Comparison of ENCODE assay signal across 7 mouse cellular contexts in genomic region chr11:78261380-78262352, GRCm38 (mm10). TPM values are rescaled to one million over a fixed set of nuclear protein-coding genes. Genes with fewer than 3 reads are reported as not detected.
DNase-seq lines count a peak whose midpoint lies in the region; ATAC-seq lines count a peak whose summit lies in the region.

Gene 2610507B11Rik (plus strand): TSS chr11:78261752.

- no peaks in the 10 kb centered on the region for H3K4me1 ChIP-seq in intestine, embryonic 15.5 days (replicated peaks)
- H3K4me1 ChIP-seq in midbrain, embryonic 10.5 days = peaks cover 14% of the 10 kb centered on the region

- 0 out of 2 replicates have a peak, but pooled peaks cover 3% of the 10 kb centered on the region for H3K27me3 ChIP-seq in intestine, embryonic 15.5 days (replicated peaks)
- H3K27me3 ChIP-seq in midbrain, embryonic 10.5 days (ENCODE audit: low read depth, poor library complexity, severe bottlenecking) = peaks cover 19% of the 10 kb centered on the region

- H3K4me3 ChIP-seq in intestine, embryonic 15.5 days (replicated peaks) = peak within 1 kb of the TSS; percentile 93
- peak within 1 kb of the TSS; percentile 93 for H3K4me3 ChIP-seq in midbrain, embryonic 10.5 days

- under 1% methylated on average over 115 of the region's 115 CpGs for WGBS in intestine, embryonic 15.5 days
- WGBS in midbrain, embryonic 10.5 days = under 1% methylated on average over 99 of the region's 115 CpGs

- peaks cover 17% of the 10 kb centered on the region for H3K36me3 ChIP-seq in intestine, embryonic 15.5 days
- H3K36me3 ChIP-seq in midbrain, embryonic 10.5 days = peaks cover 36% of the 10 kb centered on the region

- peak within 1 kb of the TSS; percentile 63 for H3K4me2 ChIP-seq in intestine, embryonic 15.5 days (replicated peaks)

- DNase-seq in adrenal gland, adult 18-20 months (ENCODE audit: low spot score in 2 of 2) = peak; percentile 88 to 92
- DNase-seq in embryo, embryonic 11 days = peak; percentile 98
- DNase-seq in gastrocnemius, postnatal 36 days = peak; percentile 86 to 90
- DNase-seq in left cerebral cortex, postnatal 25 days (ENCODE audit: low spot score in 2 of 2) = peak; percentile 89 to 92
- peak; percentile 93 for DNase-seq in midbrain, embryonic 10.5 days (ENCODE audit: low spot score)
- DNase-seq in right cerebral cortex, postnatal 4 days = peak; percentile 93

- H3K9ac ChIP-seq in intestine, embryonic 15.5 days = peak within 1 kb of the TSS; percentile 91

- peak within 1 kb of the TSS; percentile 83 for H3K27ac ChIP-seq in intestine, embryonic 15.5 days
- H3K27ac ChIP-seq in midbrain, embryonic 10.5 days (replicated peaks) = peak within 1 kb of the TSS; percentile 95

- intact Hi-C loops in gastrocnemius, postnatal 36 days (cut with DNase I) = no loop called here
- intact Hi-C loops in left cerebral cortex, postnatal 25 days (cut with DNase I) = loop anchor here (2.0 to 5.0 kb wide), 2 partner anchors 15 to 86 kb away; no protein-coding TSS in a partner anchor

- ATAC-seq in intestine, embryonic 15.5 days = peak; percentile 97

- H3K9me3 ChIP-seq in intestine, embryonic 15.5 days = no peaks in the 10 kb centered on the region
- H3K9me3 ChIP-seq in midbrain, embryonic 10.5 days (replicated peaks) = no peaks in the 10 kb centered on the region

RNA-seq across cellular contexts. Expression of gene 2610507B11Rik, which starts in this region (rescaled TPM):
- 100 to 1,000 TPM; 168 to 185 TPM for total RNA-seq in adrenal gland, adult 18-20 months (2021)
- 100 to 1,000 TPM; 212 to 228 TPM for total RNA-seq in gastrocnemius, postnatal 36 days (2021)
- polyA plus RNA-seq in intestine, embryonic 15.5 days (2015; fragmentation: Nextera tagmentation; extraction: Ambion mirVana) = 68.6 and 71.1 TPM in 2 replicates
- 100 to 1,000 TPM; 179 to 197 TPM for total RNA-seq in left cerebral cortex, postnatal 25 days (2021)
- polyA plus RNA-seq in midbrain, embryonic 10.5 days (2016; fragmentation: Nextera tagmentation; extraction: Ambion mirVana) = 62.8 and 69.7 TPM in 2 replicates

Comparison
In these comparisons a context has a peak if more than half of its experiments do, and no peak if none do; other contexts are left out.
1. Peak in every context shown above with its lines: DNase-seq, ATAC-seq, H3K4me3 ChIP-seq and H3K27ac ChIP-seq.